Mouse (Mus musculus): ENCODE measurements around the gene Sema3f.

Gene Sema3f

GRCm38 (mm10) chr9:107660777-107661176, 49.5 kb downstream of the Sema3f start:
- no peak for DNase-seq (ENCODE audit: low read depth)

DNA sequence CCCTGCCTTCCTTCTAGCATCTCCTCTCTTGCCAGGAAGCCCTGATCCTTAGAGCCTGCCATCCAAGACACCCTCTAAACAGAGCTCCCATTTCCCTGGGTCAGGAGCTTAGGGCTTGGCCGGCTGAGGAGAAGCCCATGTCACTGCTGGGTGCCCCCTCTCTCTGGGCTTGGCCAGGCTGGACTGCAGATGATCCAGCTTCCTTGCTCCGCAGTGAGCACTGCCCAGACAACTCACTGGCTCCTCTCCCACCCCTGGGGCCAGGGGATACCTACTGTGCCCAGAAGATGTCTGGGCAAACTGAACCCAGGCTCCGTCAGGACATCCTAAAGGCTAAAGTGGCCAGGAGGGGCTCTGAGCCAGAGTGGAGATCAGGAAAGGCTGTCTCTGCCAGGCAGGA, 50.3 kb downstream of the Sema3f start:
- DNase-seq (ENCODE audit: low read depth) = no peak

DNA sequence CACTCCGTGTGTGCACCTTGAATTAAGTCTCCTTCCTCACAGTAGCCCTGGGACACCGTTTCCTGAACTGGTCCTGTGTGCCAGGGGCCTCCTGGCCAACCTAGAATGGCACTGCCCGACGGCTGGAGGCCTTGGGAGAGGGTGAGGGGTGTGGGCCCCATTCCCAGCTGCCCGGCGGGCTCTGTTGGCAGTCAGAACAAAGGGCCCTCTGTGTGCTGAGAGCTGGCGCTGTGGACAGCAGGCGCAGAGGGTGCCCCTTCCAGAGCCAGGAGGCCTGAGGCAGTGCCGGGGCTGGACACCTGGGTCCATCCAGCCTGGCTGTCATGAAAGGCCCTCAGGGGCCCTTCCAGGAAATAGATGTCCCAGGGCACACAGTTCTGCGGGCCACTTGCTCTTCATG, 50.7 kb downstream of the Sema3f start:
- no peak for DNase-seq (ENCODE audit: low read depth)

- DNase-seq (ENCODE audit: low read depth) = no peak
These were observed 52.2 kb downstream of the Sema3f start for GRCm38 (mm10) chr9:107658096-107658495.

DNA sequence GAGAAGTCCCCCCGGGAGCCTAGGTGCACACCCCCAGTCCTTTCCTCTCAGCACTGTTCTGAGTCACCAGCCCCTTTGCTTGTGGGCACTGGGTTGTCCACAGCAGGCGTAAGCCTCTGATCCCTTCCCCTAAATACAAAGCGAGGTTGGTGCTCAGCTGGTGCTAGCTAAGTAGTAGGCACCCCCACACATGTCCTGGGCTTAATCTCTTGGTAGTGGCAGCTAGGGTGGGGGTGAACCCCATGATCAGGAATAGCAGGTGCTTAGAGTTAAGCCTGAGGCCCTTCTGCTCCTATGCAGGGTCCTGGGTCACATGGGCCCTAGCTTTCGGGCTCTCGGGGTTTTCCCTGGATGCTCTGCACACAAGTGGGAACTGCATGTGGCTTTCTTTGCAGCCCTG, 53.1 kb downstream of the Sema3f start:
- no peak for DNase-seq (ENCODE audit: low read depth)

DNA sequence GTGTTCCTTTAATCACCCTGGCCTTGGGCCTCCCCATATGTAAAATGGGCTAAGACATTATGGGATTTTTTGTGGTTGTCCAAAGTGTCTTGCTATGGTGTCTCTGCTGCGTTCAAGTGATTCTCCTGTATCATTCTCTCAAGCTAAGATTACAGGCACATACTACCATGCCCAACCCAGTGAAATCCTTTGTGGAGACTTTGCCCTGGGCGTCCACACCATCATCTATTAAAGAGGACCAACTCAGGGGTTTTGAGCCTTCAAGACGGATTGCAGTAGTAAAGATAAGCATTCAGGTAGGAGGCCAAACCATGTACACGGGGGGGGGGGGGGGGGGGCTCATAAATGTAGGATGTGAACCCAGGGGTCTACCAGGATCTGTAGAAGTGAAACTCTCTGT, 55.7 kb downstream of the Sema3f start:
- no peak for DNase-seq (ENCODE audit: low read depth)

DNA sequence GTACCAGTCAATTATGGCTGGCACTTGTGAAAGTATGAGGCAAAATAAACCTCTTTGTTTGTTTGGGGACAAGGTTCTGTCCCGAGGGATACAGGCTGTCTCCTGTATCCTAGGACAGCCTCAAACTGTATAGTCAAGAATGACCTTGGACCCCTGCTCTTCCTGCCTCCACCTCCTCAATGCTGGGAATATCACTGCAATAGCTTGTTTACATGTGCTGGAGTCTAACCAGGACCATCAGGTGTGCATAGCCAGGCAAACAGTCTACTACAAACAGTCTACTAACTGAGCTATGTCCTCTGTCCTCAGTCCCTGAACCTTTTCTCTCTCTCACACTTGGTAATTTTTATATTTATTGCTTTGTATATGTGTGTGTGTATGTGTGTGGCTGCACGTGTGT, 56.8 kb downstream of the Sema3f start:
- DNase-seq (ENCODE audit: low read depth) = no peak

DNA sequence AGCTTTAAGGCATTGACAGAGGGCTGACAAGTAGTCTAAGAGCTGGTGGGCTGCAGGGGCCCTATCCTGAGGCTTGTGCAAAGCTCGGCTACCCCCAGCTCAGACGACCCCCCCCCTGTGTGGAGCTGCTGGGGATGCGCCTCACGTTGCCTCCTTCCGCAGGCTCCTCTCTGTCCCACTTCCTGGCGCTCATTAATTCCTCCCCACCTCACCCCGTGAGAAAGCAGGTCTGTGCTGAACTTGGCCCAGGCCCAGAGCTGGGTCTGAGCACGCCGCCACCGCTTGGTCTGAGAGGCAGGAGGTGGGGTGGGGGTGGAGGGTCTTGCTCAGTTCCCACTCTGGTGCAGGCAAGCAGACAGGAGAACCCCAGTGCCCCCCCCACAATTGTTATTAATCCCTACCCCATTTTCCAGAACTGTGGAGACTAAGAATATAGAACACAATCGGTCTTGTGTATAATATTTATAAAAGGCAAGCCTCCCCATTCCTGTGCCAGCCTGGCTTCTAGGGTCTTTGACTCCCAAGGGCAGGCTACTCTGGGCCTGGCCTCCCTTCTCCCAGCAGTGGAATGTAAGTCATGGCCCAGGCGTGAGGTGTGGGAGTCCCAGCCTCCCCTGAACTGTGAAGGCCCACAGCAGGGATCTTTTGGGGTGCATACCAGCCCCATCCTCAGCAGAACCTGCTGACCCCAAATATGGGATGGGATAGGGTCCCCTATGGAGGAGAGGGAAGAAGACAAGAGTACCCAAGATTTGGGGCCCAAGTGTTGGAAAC, 59.4 kb downstream of the Sema3f start:
- DNase-seq (ENCODE audit: low read depth) = no peak

DNA sequence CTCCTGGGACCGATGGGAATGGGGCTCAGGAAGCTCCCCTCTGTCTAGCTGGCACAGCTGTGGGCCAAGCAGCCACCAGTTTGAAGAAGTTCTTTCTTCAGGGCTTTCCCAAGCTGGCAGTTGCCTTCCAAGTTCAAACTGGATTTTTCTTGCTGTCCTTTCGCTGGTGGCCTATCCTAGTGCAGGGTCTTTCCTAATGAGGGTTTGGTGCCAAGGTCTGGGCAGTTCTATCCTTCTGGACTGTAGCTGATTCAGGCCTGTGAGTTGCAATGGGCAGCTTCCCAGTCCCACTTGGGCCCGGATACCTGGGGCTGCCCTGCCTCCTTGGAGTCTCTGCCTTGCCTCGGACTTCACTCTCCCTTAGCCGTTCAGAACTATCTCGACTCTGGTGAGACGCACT, 60.0 kb downstream of the Sema3f start:
- DNase-seq (ENCODE audit: low read depth) = no peak

DNA sequence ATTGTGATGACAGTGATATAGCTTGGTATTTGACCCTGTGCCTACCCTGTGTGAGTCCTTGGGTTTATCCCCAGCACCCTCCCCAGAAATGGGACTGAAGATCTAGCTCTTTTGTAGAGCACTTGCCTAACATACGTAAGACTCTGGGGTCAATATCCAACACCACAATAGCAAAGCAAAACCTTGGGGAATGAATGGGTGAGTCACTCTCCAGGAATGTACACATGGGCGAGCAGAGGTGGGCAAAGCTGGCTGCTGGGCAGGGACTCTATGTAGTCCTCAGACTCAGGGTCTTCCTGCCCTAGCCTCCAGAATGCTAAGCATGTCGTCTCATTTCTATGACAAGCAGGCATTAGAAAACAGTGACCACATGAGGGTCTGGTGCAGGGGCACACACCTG, 61.5 kb downstream of the Sema3f start:
- DNase-seq (ENCODE audit: low read depth) = no peak

DNA sequence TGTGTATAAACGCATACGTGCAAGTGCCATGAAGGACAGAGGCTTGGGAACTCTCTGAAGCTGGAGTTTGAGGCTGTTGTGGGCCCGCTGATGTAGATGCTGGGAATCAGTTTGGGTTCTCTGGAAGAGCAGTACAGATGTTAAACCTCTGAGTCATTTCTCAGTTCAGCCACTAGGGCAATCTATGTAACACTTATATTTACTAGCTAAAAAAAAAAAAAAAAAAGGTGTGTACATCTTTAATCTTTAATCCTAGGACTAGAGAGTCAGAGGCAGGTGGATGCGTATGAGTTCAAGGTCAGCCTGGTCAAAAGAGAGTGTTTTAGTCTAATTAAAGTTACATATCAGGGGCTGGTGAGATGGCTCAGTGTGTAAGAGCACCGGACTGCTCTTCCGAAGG, 63.3 kb downstream of the Sema3f start:
- DNase-seq (ENCODE audit: low read depth) = peak; percentile 50

GRCm38 (mm10) chr9:107645577-107645976, 64.7 kb downstream of the Sema3f start:
- peak; percentile 84 for DNase-seq (ENCODE audit: low read depth)

DNA sequence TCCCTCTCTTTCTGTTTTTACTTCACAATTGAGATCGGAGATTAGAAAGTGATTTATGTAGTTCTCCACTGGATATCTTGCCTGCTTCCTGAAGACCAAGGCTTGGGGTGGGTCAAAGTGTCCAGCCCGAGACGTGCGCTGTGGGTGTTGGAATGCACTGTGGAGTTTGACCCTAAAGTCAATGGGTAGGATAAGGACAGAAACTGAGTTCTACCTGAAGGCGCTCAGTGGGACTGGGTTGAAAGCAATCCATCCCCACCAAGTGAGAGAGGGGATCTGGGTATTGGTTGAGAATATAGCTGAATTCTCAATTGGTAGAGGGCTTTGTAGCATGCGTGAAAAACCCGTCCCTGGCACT, 65.1 kb downstream of the Sema3f start:
- DNase-seq (ENCODE audit: low read depth) = no peak

DNA sequence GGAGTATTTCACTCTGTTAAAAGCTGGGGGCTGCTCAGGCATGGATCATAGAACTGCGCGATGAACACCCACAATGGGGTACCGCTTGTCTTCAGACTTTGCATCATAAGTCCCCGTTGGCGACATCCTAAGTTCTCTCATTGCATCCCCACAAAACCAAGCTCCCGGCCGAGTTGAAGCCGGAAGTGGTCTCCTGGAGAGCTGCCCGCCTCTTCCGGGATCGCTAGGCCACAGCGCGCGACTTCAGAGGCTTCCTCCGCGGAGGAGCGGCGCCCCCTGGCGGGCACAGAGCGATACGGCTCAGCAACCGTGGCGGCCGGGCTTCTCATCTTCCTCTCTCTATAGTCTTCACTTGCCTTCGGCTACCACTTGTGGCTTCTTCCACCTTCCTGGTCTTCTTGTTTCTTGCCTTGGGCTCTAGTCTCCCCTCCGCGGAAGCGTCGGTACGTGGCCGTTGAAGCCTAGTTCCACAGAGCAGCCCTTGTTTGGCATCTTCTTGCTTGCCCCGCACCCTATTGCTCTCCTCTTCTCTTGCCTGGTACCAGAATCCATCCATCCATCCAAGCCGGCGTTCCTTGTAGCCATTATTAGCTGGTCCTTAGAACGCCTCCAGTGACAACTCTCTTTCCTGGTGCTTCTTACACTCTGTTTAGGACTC, 65.7 kb downstream of the Sema3f start:
- DNase-seq (ENCODE audit: low read depth) = peak; percentile 93

GRCm38 (mm10) chr9:107643544-107644214, 66.6 kb downstream of the Sema3f start:
- no peak for DNase-seq (ENCODE audit: low read depth)

DNA sequence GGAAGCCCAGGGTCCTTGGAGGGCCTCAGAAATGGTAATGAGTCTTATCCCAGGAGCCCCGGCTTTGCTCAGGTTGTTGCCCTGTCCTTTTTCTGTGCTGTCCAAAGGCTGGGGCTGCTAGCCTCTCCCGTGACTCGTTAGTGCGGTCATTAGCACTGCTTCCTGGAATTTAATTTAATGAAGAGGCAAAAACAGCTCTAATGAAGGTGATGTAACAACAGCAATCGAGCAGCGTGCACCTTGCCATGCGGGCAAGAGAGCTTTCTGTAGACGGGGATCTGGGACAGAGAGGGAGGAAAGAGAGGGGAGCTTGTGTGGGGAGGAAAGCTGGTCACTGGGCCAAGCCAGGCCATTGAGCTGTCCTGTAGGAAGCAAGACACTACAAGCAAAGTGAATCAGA, 68.6 kb downstream of the Sema3f start:
- no peak for DNase-seq (ENCODE audit: low read depth)

GRCm38 (mm10) chr9:107640257-107640772, 70.0 kb downstream of the Sema3f start:
- peak; percentile 94 for DNase-seq (ENCODE audit: low read depth)

- DNase-seq (ENCODE audit: low read depth) = no peak
These were observed 73.2 kb downstream of the Sema3f start for GRCm38 (mm10) chr9:107637070-107637469.

DNA sequence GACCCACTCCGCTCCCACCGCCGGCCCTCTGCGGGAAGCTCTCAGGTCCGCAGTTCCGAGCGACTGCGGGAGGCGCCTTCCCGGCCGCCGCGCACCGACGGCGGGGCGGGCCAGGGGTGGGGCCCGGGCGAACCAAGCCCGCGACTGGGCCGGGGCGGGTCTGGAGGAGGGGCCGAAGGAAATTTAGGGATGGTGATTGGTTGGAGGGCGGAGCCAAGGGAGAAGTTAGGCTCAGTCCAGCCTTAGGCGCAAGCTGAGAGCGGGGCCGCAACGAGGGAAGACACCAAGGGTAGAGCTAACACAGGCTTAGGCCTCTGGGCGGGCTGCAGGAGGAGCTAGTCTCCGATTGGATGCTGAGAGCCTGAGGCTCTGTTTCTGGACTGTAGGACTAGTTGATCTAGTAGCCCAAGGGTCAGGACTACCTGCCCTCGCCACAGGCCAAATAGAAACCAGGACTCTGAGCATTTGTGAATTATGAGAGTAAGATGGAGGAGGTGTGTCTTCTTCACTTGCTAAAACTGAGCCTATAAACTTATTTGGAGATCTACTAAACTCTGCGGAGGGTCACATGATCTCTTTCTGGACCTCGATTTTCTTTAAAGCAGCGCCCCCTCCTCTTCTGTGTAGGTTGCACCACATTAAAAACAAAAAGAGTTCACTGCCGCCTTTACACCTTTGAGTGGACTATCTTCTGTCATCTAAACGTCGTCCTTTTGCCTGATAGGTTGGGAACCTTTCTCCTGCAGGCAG, 74.8 kb downstream of the Sema3f start, which contains the start of gene Gnai2:
Gene Gnai2 (minus strand): TSS at position 89 of the 750 bp plus-strand sequence.
- peak; percentile 99 for DNase-seq (ENCODE audit: low read depth)

GRCm38 (mm10) chr9:107634406-107635278, 75.6 kb downstream of the Sema3f start:
- DNase-seq (ENCODE audit: low read depth) = peak; percentile 40

Measured in 416B (cell line).